ENCODE assay signal across 40 mouse cellular contexts in the genomic region with DNA sequence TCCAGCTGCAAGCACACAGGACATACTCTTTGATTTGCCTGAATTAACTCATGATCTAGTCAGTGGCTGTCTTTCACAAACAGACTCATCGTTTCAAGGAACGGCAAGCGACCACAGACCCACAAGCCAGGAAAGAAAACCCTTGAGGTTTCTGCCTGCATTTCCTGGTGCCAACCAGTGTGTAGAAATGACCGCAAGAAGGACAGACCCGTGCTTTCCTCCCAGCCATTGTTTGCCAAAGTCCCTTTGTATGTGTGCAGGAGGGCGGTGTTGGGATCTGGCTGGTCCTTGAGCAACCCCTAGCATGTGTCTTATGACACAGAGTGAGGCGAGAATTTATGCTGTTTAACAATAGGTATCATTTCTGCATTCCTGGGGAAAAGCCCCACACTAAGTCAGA. TPM values are rescaled to one million over a fixed set of nuclear protein-coding genes. Genes with fewer than 3 reads are reported as not detected.
DNase-seq lines count a peak whose midpoint lies in the region; ATAC-seq and TF ChIP-seq lines count a peak whose summit lies in the region.
"Had no signal": no experiment of that assay in that cellular context is flagged by ENCODE, and none has a peak within 500 bp of the region (broad histone marks: within the 10 kb centered on the region; RNA-seq: fewer than 3 reads in every experiment).

No protein-coding gene starts in this region.

- ATAC-seq in liver, postnatal 0 days = no peak
- no peak for ATAC-seq in liver, embryonic 12.5 days
- peak; percentile 72 for ATAC-seq in granulocyte monocyte progenitor cell, adult 5-6 weeks (replicated peaks; ENCODE audit: poor library complexity, severe bottlenecking)
- ATAC-seq in megakaryocyte progenitor cell, adult 5-6 weeks (replicated peaks; ENCODE audit: poor library complexity) = peak; percentile 56
- ATAC-seq in frontal cortex, adult (ENCODE audit: low TSS enrichment) = no peak
- ATAC-seq: forebrain, postnatal 0 days; midbrain, embryonic 15.5 days had no signal

- no peak overlapping the region for H3K9ac ChIP-seq in liver, postnatal 0 days (replicated peaks)
- no peak overlapping the region for H3K9ac ChIP-seq in liver, embryonic 12.5 days
- H3K9ac ChIP-seq: embryonic facial prominence, embryonic 15.5 days; forebrain, embryonic 12.5 days; forebrain, postnatal 0 days; hindbrain, embryonic 15.5 days; kidney, embryonic 15.5 days; limb, embryonic 12.5 days; midbrain, embryonic 15.5 days; neural tube, embryonic 15.5 days had no signal

- no peaks in the 10 kb centered on the region; the same call in 1 of the 2 replicates for H3K36me3 ChIP-seq in liver, postnatal 0 days (replicated peaks; ENCODE audit: insufficient read depth, low read length)
- peaks cover 8% of the 10 kb centered on the region for H3K36me3 ChIP-seq in liver, embryonic 12.5 days
- H3K36me3 ChIP-seq: hindbrain, embryonic 15.5 days; midbrain, embryonic 15.5 days had no signal

- H3K4me3 ChIP-seq in liver, postnatal 0 days (ENCODE audit: low read depth, low read length) = no peak overlapping the region
- H3K4me3 ChIP-seq in liver, embryonic 12.5 days = no peak overlapping the region
- H3K4me3 ChIP-seq: embryonic facial prominence, embryonic 10.5 days; embryonic facial prominence, embryonic 15.5 days; forebrain, embryonic 12.5 days; hindbrain, embryonic 15.5 days; kidney, embryonic 15.5 days; layer of hippocampus, adult 2 months; left cerebral cortex, adult 2 months; limb, embryonic 12.5 days; midbrain, embryonic 10.5 days; midbrain, embryonic 15.5 days; neural tube, embryonic 15.5 days had no signal

- DNase-seq in liver, postnatal 0 days = no peak
- DNase-seq in 416B (ENCODE audit: low read depth) = peak; percentile 91
- no peak for DNase-seq in urinary bladder, postnatal 25 days (ENCODE audit: low spot score)
- no peak for DNase-seq in ovary, postnatal 14 days (ENCODE audit: low spot score)
- DNase-seq: adrenal gland, postnatal 25 days; cerebellum, adult 18-20 months; cerebellum, postnatal 14 days; forebrain, postnatal 0 days; gastrocnemius, postnatal 14 days; heart, adult 18-20 months; heart, postnatal 36 days; kidney, adult 18-20 months; kidney, postnatal 25 days; lung, postnatal 36 days; right cerebral cortex, postnatal 4 days; thymus, adult 18-20 months; thymus, postnatal 4 days had no signal

- TF ChIP-seq CTCF in liver, postnatal 0 days (IDR thresholded peaks at IDR 0.05; ENCODE audit: low read depth) = no peak

- peak overlapping the region; percentile 14; the same call in 1 of the 2 replicates for H3K4me2 ChIP-seq in liver, postnatal 0 days (ENCODE audit: low read depth, low read length)
- no peak overlapping the region for H3K4me2 ChIP-seq in liver, embryonic 12.5 days
- H3K4me2 ChIP-seq: embryonic facial prominence, embryonic 15.5 days; forebrain, embryonic 12.5 days; heart, embryonic 11.5 days; hindbrain, embryonic 15.5 days; kidney, embryonic 15.5 days; limb, embryonic 12.5 days; midbrain, embryonic 15.5 days; neural tube, embryonic 15.5 days had no signal

- no peak for TF ChIP-seq EP300 in liver, postnatal 0 days (IDR thresholded peaks at IDR 0.05; ENCODE audit: low read depth)

- no peaks in the 10 kb centered on the region for H3K9me3 ChIP-seq in liver, postnatal 0 days (ENCODE audit: low read length)
- H3K9me3 ChIP-seq in liver, embryonic 12.5 days (replicated peaks) = no peaks in the 10 kb centered on the region
- H3K9me3 ChIP-seq: embryonic facial prominence, embryonic 10.5 days; embryonic facial prominence, embryonic 15.5 days; forebrain, embryonic 12.5 days; hindbrain, embryonic 15.5 days; kidney, embryonic 15.5 days; limb, embryonic 12.5 days; midbrain, embryonic 10.5 days; midbrain, embryonic 15.5 days; neural tube, embryonic 15.5 days had no signal

- H3K4me1 ChIP-seq in liver, postnatal 0 days (ENCODE audit: insufficient read depth) = peaks cover 21% of the 10 kb centered on the region
- peaks cover 23% of the 10 kb centered on the region for H3K4me1 ChIP-seq in liver, embryonic 12.5 days

- 35% methylated on average over 7 of the region's 7 CpGs for WGBS in liver, postnatal 0 days (ENCODE audit: insufficient replicate concordance)
- WGBS in liver, embryonic 12.5 days (ENCODE audit: insufficient replicate concordance) = 24% methylated on average over 7 of the region's 7 CpGs

- H3K27ac ChIP-seq in liver, postnatal 0 days (ENCODE audit: low read depth) = no peak overlapping the region
- no peak overlapping the region for H3K27ac ChIP-seq in liver, embryonic 12.5 days
- H3K27ac ChIP-seq: embryonic facial prominence, embryonic 10.5 days; embryonic facial prominence, embryonic 15.5 days; forebrain, embryonic 12.5 days; hindbrain, embryonic 15.5 days; kidney, embryonic 15.5 days; layer of hippocampus, adult 2 months; left cerebral cortex, adult 2 months; limb, embryonic 12.5 days; midbrain, embryonic 10.5 days; midbrain, embryonic 15.5 days; neural tube, embryonic 15.5 days had no signal

- no peaks in the 10 kb centered on the region for H3K27me3 ChIP-seq in liver, postnatal 0 days (ENCODE audit: insufficient read depth, low read length)
- H3K27me3 ChIP-seq in liver, embryonic 12.5 days (replicated peaks) = peaks cover 57% of the 10 kb centered on the region
- H3K27me3 ChIP-seq: embryonic facial prominence, embryonic 15.5 days; hindbrain, embryonic 15.5 days; limb, embryonic 12.5 days; midbrain, embryonic 15.5 days; neural tube, embryonic 15.5 days had no signal

RNA-seq across cellular contexts. Expression of gene Ssrp1, which starts 2.9 kb away (rescaled TPM):
- polyA plus RNA-seq in liver, postnatal 0 days (2015; fragmentation: Nextera tagmentation; extraction: Ambion mirVana) = 69.8 and 80.8 TPM in 2 replicates
- polyA plus RNA-seq in liver, embryonic 12.5 days (2016; fragmentation: Nextera tagmentation; extraction: Ambion mirVana) = 228 and 230 TPM in 2 replicates
- total RNA-seq in granulocyte monocyte progenitor cell, adult 5-6 weeks (2014; fragmentation: Nextera tagmentation) = 229 and 255 TPM in 2 replicates
- total RNA-seq in granulocyte monocyte progenitor cell, adult 5-6 weeks (2017) = 454 and 456 TPM in 2 replicates
- 145 and 175 TPM in 2 replicates for total RNA-seq in megakaryocyte progenitor cell, adult 5-6 weeks (2015)
- total RNA-seq in megakaryocyte progenitor cell, adult 5-6 weeks (2017) = 390 and 507 TPM in 2 replicates

RNA-seq across cellular contexts. Expression of gene P2rx3, which starts 3.1 kb away (rescaled TPM):
- polyA plus RNA-seq in liver, postnatal 0 days (2015; fragmentation: Nextera tagmentation; extraction: Ambion mirVana) = 0.56 and 0.57 TPM in 2 replicates
- 0.30 and 0.61 TPM in 2 replicates for polyA plus RNA-seq in liver, embryonic 12.5 days (2016; fragmentation: Nextera tagmentation; extraction: Ambion mirVana)
- total RNA-seq in granulocyte monocyte progenitor cell, adult 5-6 weeks (2014; fragmentation: Nextera tagmentation) = 0.68 and 0.92 TPM in 2 replicates
- 0.10 and 0.52 TPM in 2 replicates for total RNA-seq in granulocyte monocyte progenitor cell, adult 5-6 weeks (2017)
- 1.5 and 2.5 TPM in 2 replicates for total RNA-seq in megakaryocyte progenitor cell, adult 5-6 weeks (2015)
- 0.46 TPM in 1 of 2 replicates, not detected in the other for total RNA-seq in megakaryocyte progenitor cell, adult 5-6 weeks (2017)
- total RNA-seq: forebrain, postnatal 0 days had no signal

RNA-seq across cellular contexts. Expression of gene Tnks1bp1, which starts 13.7 kb away (rescaled TPM):
- polyA plus RNA-seq in liver, postnatal 0 days (2015; fragmentation: Nextera tagmentation; extraction: Ambion mirVana) = 6.0 and 6.5 TPM in 2 replicates
- polyA plus RNA-seq in liver, embryonic 12.5 days (2016; fragmentation: Nextera tagmentation; extraction: Ambion mirVana) = 7.9 and 8.7 TPM in 2 replicates
- 0.47 and 1.4 TPM in 2 replicates for total RNA-seq in granulocyte monocyte progenitor cell, adult 5-6 weeks (2014; fragmentation: Nextera tagmentation)
- total RNA-seq in granulocyte monocyte progenitor cell, adult 5-6 weeks (2017) = 2.2 and 4.9 TPM in 2 replicates
- total RNA-seq in megakaryocyte progenitor cell, adult 5-6 weeks (2015) = 0.59 and 0.85 TPM in 2 replicates
- 1.6 and 4.7 TPM in 2 replicates for total RNA-seq in megakaryocyte progenitor cell, adult 5-6 weeks (2017)

RNA-seq across cellular contexts. Expression of gene Prg3, which starts 46.2 kb away (rescaled TPM):
- 4.0 and 5.1 TPM in 2 replicates for polyA plus RNA-seq in liver, postnatal 0 days (2015; fragmentation: Nextera tagmentation; extraction: Ambion mirVana)
- 3.1 and 7.1 TPM in 2 replicates for polyA plus RNA-seq in liver, embryonic 12.5 days (2016; fragmentation: Nextera tagmentation; extraction: Ambion mirVana)
- 7.6 and 17.0 TPM in 2 replicates for total RNA-seq in granulocyte monocyte progenitor cell, adult 5-6 weeks (2014; fragmentation: Nextera tagmentation)
- 10.5 and 16.0 TPM in 2 replicates for total RNA-seq in granulocyte monocyte progenitor cell, adult 5-6 weeks (2017)
- total RNA-seq in megakaryocyte progenitor cell, adult 5-6 weeks (2015) = 8.4 and 12.8 TPM in 2 replicates
- total RNA-seq in megakaryocyte progenitor cell, adult 5-6 weeks (2017) = 15.9 and 16.4 TPM in 2 replicates
- total RNA-seq: adrenal gland, adult 18-20 months; adrenal gland, postnatal 25 days; forebrain, postnatal 0 days; gastrocnemius, postnatal 14 days; heart, adult 18-20 months; heart, postnatal 36 days; layer of hippocampus, adult 2 months; layer of hippocampus, postnatal 14 days; left cerebral cortex, adult 2 months; left cerebral cortex, postnatal 25 days; liver, adult 2 months had no signal
- polyA plus RNA-seq: brain, embryonic 14.5 days; embryonic facial prominence, embryonic 10.5 days; embryonic facial prominence, embryonic 15.5 days; forebrain, embryonic 12.5 days; forebrain, postnatal 0 days; hindbrain, embryonic 15.5 days; intestine, embryonic 14.5 days; kidney, embryonic 15.5 days; limb, embryonic 12.5 days; liver, adult 2 months; lung, embryonic 16.5 days; midbrain, embryonic 10.5 days; midbrain, embryonic 15.5 days; neural tube, embryonic 15.5 days had no signal

RNA-seq across cellular contexts. Expression of gene Prg2, which starts 53.9 kb away (rescaled TPM):
- polyA plus RNA-seq in liver, postnatal 0 days (2015; fragmentation: Nextera tagmentation; extraction: Ambion mirVana) = 22.0 and 26.1 TPM in 2 replicates
- 27.7 and 79.1 TPM in 2 replicates for polyA plus RNA-seq in liver, embryonic 12.5 days (2016; fragmentation: Nextera tagmentation; extraction: Ambion mirVana)
- not detected in 2 replicates for total RNA-seq in granulocyte monocyte progenitor cell, adult 5-6 weeks (2014; fragmentation: Nextera tagmentation)
- 73.5 and 97.1 TPM in 2 replicates for total RNA-seq in granulocyte monocyte progenitor cell, adult 5-6 weeks (2017)
- total RNA-seq in megakaryocyte progenitor cell, adult 5-6 weeks (2015) = 43.2 and 74.2 TPM in 2 replicates
- total RNA-seq in megakaryocyte progenitor cell, adult 5-6 weeks (2017) = 135 and 270 TPM in 2 replicates
- total RNA-seq: adrenal gland, adult 18-20 months; adrenal gland, postnatal 25 days; forebrain, postnatal 0 days; heart, adult 18-20 months; heart, postnatal 36 days; layer of hippocampus, adult 2 months; layer of hippocampus, postnatal 14 days; left cerebral cortex, adult 2 months; left cerebral cortex, postnatal 25 days; liver, adult 2 months had no signal
- polyA plus RNA-seq: embryonic facial prominence, embryonic 15.5 days; forebrain, embryonic 12.5 days; forebrain, postnatal 0 days; intestine, embryonic 14.5 days; lung, embryonic 16.5 days; midbrain, embryonic 10.5 days had no signal

Comparison
In these comparisons a context has a peak if more than half of its experiments do, and no peak if none do; other contexts are left out.
1. ATAC-seq: peak in granulocyte monocyte progenitor cell, adult 5-6 weeks (single experiment) and megakaryocyte progenitor cell, adult 5-6 weeks (single experiment); none in liver, postnatal 0 days (single experiment), liver, embryonic 12.5 days (single experiment) and frontal cortex, adult (single experiment).